In the genomic region with DNA sequence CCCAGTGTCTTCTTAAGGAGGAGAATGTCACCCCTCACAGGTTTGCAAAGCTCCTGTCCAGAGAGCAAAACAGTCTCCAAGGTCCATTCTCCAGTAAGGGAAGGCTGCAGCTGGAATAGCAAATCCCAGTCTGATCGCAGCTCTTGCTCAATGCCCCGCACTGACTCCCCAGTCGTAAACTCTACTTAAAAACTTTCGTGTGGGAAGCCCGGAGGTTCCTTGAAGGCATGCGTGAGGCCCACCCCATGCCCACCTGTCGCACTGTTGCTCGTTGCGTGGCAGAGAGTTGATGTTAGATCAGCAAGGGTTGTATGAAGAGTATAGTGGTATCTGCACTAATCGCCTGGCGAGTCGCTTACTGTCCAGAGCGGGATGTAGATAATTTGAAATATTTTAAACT, we compare ENCODE assay signal across 9 mouse cellular contexts.
DNase-seq lines count a peak whose midpoint lies in the region; ATAC-seq and TF ChIP-seq lines count a peak whose summit lies in the region.
"Had no signal": no experiment of that assay in that cellular context is flagged by ENCODE, and none has a peak within 500 bp of the region (broad histone marks: within the 10 kb centered on the region; RNA-seq: fewer than 3 reads in every experiment).

No protein-coding gene starts in this region.

- no peak for TF ChIP-seq POLR2A in myocyte (IDR thresholded peaks at IDR 0.05; ENCODE audit: insufficient read length, low read depth)
- TF ChIP-seq POLR2A in cerebellum, adult 2 months (IDR thresholded peaks at IDR 0.05; ENCODE audit: borderline replicate concordance, insufficient read depth, low read length), result no peak

- peak; percentile 17 for DNase-seq in adrenal gland, postnatal 14 days
- no peak for DNase-seq in adrenal gland, adult 2 months
- no peak for DNase-seq in kidney, adult 9 months
- no peak for DNase-seq in cerebellum, adult 2 months
- no peak for DNase-seq in cerebellum, adult 9-11 months

- H3K27ac ChIP-seq in kidney, embryonic 16.5 days (ENCODE audit: low read length), result no peak overlapping the region
- H3K27ac ChIP-seq in heart, embryonic 15.5 days, result no peak overlapping the region
- no peak overlapping the region for H3K27ac ChIP-seq in cerebellum, adult 2 months (ENCODE audit: insufficient read depth, low read length)

- peaks cover 14% of the 10 kb centered on the region for H3K27me3 ChIP-seq in kidney, embryonic 16.5 days (ENCODE audit: insufficient read depth, low read length)
- peaks cover 5% of the 10 kb centered on the region; the same call in 1 of the 2 replicates for H3K27me3 ChIP-seq in heart, embryonic 15.5 days
- peaks cover 29% of the 10 kb centered on the region for H3K27me3 ChIP-seq in myocyte (ENCODE audit: control insufficient read depth, insufficient read depth, insufficient read length)
- H3K27me3 ChIP-seq in cerebellum, adult 2 months (ENCODE audit: control insufficient read depth, insufficient read depth, low read length), result no peaks in the 10 kb centered on the region

- 46% methylated on average over 13 of the region's 13 CpGs for WGBS in kidney, embryonic 16.5 days
- 76% methylated on average over 13 of the region's 13 CpGs for WGBS in heart, embryonic 15.5 days
- 86% methylated on average over 13 of the region's 13 CpGs for WGBS in cerebellum, adult 2 months

- H3K4me2 ChIP-seq in kidney, embryonic 16.5 days (replicated peaks; ENCODE audit: low read depth, low read length), result peak overlapping the region; percentile 41
- H3K4me2 ChIP-seq in heart, embryonic 15.5 days, result peak overlapping the region; percentile 51
- H3K4me2 ChIP-seq in myocyte (ENCODE audit: low read depth), result peak overlapping the region; percentile 42

- H3ac ChIP-seq in myocyte (ENCODE audit: control insufficient read depth, insufficient read length), result no peak overlapping the region

- ATAC-seq in kidney, embryonic 16.5 days (ENCODE audit: low FRiP score, low TSS enrichment), result no peak
- no peak for ATAC-seq in heart, embryonic 15.5 days (replicated peaks; ENCODE audit: insufficient number of reproducible peaks, insufficient read depth, low FRiP score, low read depth)
- ATAC-seq: activated CD4-positive, CD25-positive, alpha-beta regulatory T cell, adult 4 months had no signal

- H3K79me2 ChIP-seq in myocyte (ENCODE audit: control insufficient read depth, insufficient read depth), result no peaks in the 10 kb centered on the region

- H3K9me3 ChIP-seq in kidney, embryonic 16.5 days (ENCODE audit: low read length), result no peaks in the 10 kb centered on the region
- no peaks in the 10 kb centered on the region for H3K9me3 ChIP-seq in heart, embryonic 15.5 days (replicated peaks)

- H3K36me3 ChIP-seq in kidney, embryonic 16.5 days (ENCODE audit: insufficient read depth, low read length), result no peaks in the 10 kb centered on the region
- no peaks in the 10 kb centered on the region for H3K36me3 ChIP-seq in heart, embryonic 15.5 days
- no peaks in the 10 kb centered on the region for H3K36me3 ChIP-seq in myocyte (ENCODE audit: control insufficient read depth, insufficient read depth)

- no peaks in the 10 kb centered on the region for H3K4me1 ChIP-seq in kidney, embryonic 16.5 days (ENCODE audit: insufficient read depth, low read length)
- H3K4me1 ChIP-seq in heart, embryonic 15.5 days (replicated peaks), result peaks cover 6% of the 10 kb centered on the region; the same call in 1 of the 2 replicates
- H3K4me1 ChIP-seq in cerebellum, adult 2 months (ENCODE audit: control insufficient read depth, insufficient read depth, low read length), result no peaks in the 10 kb centered on the region

- TF ChIP-seq CTCF in cerebellum, adult 2 months (IDR thresholded peaks at IDR 0.05; ENCODE audit: borderline replicate concordance, insufficient read depth, low read depth, low read length), result no peak

- H3K4me3 ChIP-seq in kidney, embryonic 16.5 days (ENCODE audit: low read length), result peak overlapping the region; percentile 24
- peak overlapping the region; percentile 27 for H3K4me3 ChIP-seq in heart, embryonic 15.5 days
- no peak overlapping the region for H3K4me3 ChIP-seq in myocyte
- no peak overlapping the region for H3K4me3 ChIP-seq in cerebellum, adult 2 months (replicated peaks; ENCODE audit: insufficient read depth, low read depth, low read length)

- no peak overlapping the region for H3K9ac ChIP-seq in kidney, embryonic 16.5 days (replicated peaks; ENCODE audit: low read length)
- H3K9ac ChIP-seq in heart, embryonic 15.5 days, result no peak overlapping the region

TF ChIP-seq in myocyte, 11 proteins besides CTCF, POLR2A, EP300 and RAD21:
- TF ChIP-seq TCF3 (IDR thresholded peaks at IDR 0.05; ENCODE audit: insufficient read length, low read depth) (no peak), SRF (IDR thresholded peaks at IDR 0.05; ENCODE audit: control insufficient read depth, insufficient read length, low read depth) (no peak)

Comparison
In these comparisons a context has a peak if more than half of its experiments do, and no peak if none do; other contexts are left out.
1. H3K4me3 ChIP-seq: peak in kidney, embryonic 16.5 days (single experiment) and heart, embryonic 15.5 days (single experiment); none in myocyte (single experiment) and cerebellum, adult 2 months (single experiment).
2. Peak in every context shown above with its lines, with median percentiles within 50 percentile points of each other: H3K4me2 ChIP-seq.